Mouse (Mus musculus) spleen, adult 10 weeks (tissue): ENCODE data around the gene Rnpc3. TPM values are rescaled to one million over a fixed set of nuclear protein-coding genes. Genes with fewer than 3 reads are reported as not detected.

ENCODE experiments used
- polyA plus RNA-seq: library from polyadenylated mRNA; stranded (reverse); fragments of 350-450 nt; fragmentation: Illumina TruSeq; extraction: RNeasy Lipid Tissue Mini Kit (QIAGEN cat#74804); gene quantifications from one replicate; pipeline ENCODE4 v1.2.3, GENCODE M21; 2015; ENCODE audit warnings: low replicate concordance; ENCODE audit not compliant: insufficient read depth

Gene Rnpc3
- 54.6 TPM for polyA plus RNA-seq

GRCm38 (mm10) chr3:113629606-113630359 lies at the start of gene Rnpc3:
Rnpc3 (minus strand) TSS chr3:113630149.

GRCm38 (mm10) chr3:113606599-113606998 lies 23.4 kb downstream of the Rnpc3 start, which contains the start of gene Amy1:
Amy1 (minus strand) TSS chr3:113606699.

Other genes with a start within 250 kb of the Rnpc3 start
- 10.5 TPM for gene Amy2a1, start 97.7 kb downstream of the Rnpc3 start, polyA plus RNA-seq
- gene Amy1, start 23.4 kb downstream of the Rnpc3 start, polyA plus RNA-seq, result 3.7 TPM